Mouse (Mus musculus) spleen, postnatal 10 days (tissue): Measurements from ENCODE around the gene Golga2.
A peak's percentile ranks its signal among the peaks of the same experiment; 100 is the strongest.
"Not testable (repeated sequence)": the region's sequence is repeated elsewhere in the genome, so short reads cannot be mapped to it uniquely, and the experiment has no call there.

Source experiments
- DNase-seq, 2 experiments: peaks; one replicate each; pipeline ENCODE4 v3.0.0; 2021 to 2022; ENCODE audit warnings: low spot score in 2 of 2

Golga2 gene

GRCm38 (mm10) chr2:32288371-32288931 lies 1.3 kb downstream of the Golga2 start:
- DNase-seq, result no peak

- DNase-seq, result no peak
Observed at GRCm38 (mm10) chr2:32289578-32289977, 2.4 kb downstream of the Golga2 start.

GRCm38 (mm10) chr2:32294348-32294747 lies 7.2 kb downstream of the Golga2 start:
- no peak for DNase-seq

- DNase-seq, result no peak
Observed at GRCm38 (mm10) chr2:32295285-32295684, 8.1 kb downstream of the Golga2 start.

- DNase-seq, result not testable (repeated sequence)
Observed at GRCm38 (mm10) chr2:32295842-32296241, 8.7 kb downstream of the Golga2 start.

GRCm38 (mm10) chr2:32299469-32299868 lies 12.3 kb downstream of the Golga2 start:
- no peak for DNase-seq

GRCm38 (mm10) chr2:32302952-32303351 lies 15.8 kb downstream of the Golga2 start:
- no peak for DNase-seq

- peak in 1 of 2 experiments; percentile 76 for DNase-seq
Observed at GRCm38 (mm10) chr2:32304145-32304832, 17.1 kb downstream of the Golga2 start.

GRCm38 (mm10) chr2:32305668-32306067 lies 18.5 kb downstream of the Golga2 start:
- DNase-seq, result no peak

GRCm38 (mm10) chr2:32306176-32306575 lies 19.0 kb downstream of the Golga2 start:
- DNase-seq, result no peak

- DNase-seq, result no peak
Observed at GRCm38 (mm10) chr2:32307247-32307798, 20.1 kb downstream of the Golga2 start.

- DNase-seq, result peak; percentile 38 to 64
Observed at GRCm38 (mm10) chr2:32307941-32308760, 21.0 kb downstream of the Golga2 start.

GRCm38 (mm10) chr2:32308870-32309568 lies 21.8 kb downstream of the Golga2 start:
- no peak for DNase-seq

- DNase-seq, result no peak
Observed at GRCm38 (mm10) chr2:32310096-32310845, 23.1 kb downstream of the Golga2 start.

- no peak for DNase-seq
Observed at GRCm38 (mm10) chr2:32311443-32312317, 24.5 kb downstream of the Golga2 start.

GRCm38 (mm10) chr2:32312318-32312964 lies 25.3 kb downstream of the Golga2 start:
- DNase-seq, result peak; percentile 62 to 91

- DNase-seq, result no peak
Observed at GRCm38 (mm10) chr2:32314831-32315230, 27.6 kb downstream of the Golga2 start.

- no peak for DNase-seq
Observed at GRCm38 (mm10) chr2:32315751-32316150, 28.6 kb downstream of the Golga2 start.

- no peak for DNase-seq
Observed at GRCm38 (mm10) chr2:32316887-32317656, 29.9 kb downstream of the Golga2 start.
